In genomic region chr4:141387093-141387784, GRCm38 (mm10) we compare ENCODE assay signal across 9 mouse cellular contexts. TPM values are rescaled to one million over a fixed set of nuclear protein-coding genes. Genes with fewer than 3 reads are reported as not detected.
A peak's percentile ranks its signal among the peaks of the same experiment; 100 is the strongest.
DNase-seq lines count a peak whose midpoint lies in the region; ATAC-seq and TF ChIP-seq lines count a peak whose summit lies in the region.
"Had no signal": no experiment of that assay in that cellular context is flagged by ENCODE, and none has a peak within 500 bp of the region (broad histone marks: within the 10 kb centered on the region; RNA-seq: fewer than 3 reads in every experiment).

No protein-coding gene starts in this region.

- H3K27ac ChIP-seq in heart, adult 2 months = no peak overlapping the region
- H3K27ac ChIP-seq in heart, embryonic 12.5 days (ENCODE audit: poor library complexity, severe bottlenecking) = no peak overlapping the region
- H3K27ac ChIP-seq in midbrain, embryonic 11.5 days (ENCODE audit: low read depth, low read length) = no peak overlapping the region

- WGBS in heart, adult 2 months = 23% methylated on average over 5 of the region's 5 CpGs
- 18% methylated on average over 5 of the region's 5 CpGs for WGBS in heart, embryonic 12.5 days
- WGBS in midbrain, embryonic 11.5 days = 20% methylated on average over 5 of the region's 5 CpGs

- intact Hi-C loops in heart, adult 2 months (cut with DNase I) = loop anchor here (5.0 kb wide), 1 partner anchor 470 kb away; no protein-coding TSS in a partner anchor
- intact Hi-C loops in heart, postnatal 36 days (cut with DNase I) = loop anchor here (2.0 to 10.0 kb wide), 2 partner anchors 190 to 568 kb away; no protein-coding TSS in a partner anchor

- TF ChIP-seq CTCF in heart, adult 2 months (IDR thresholded peaks at IDR 0.05) = peak; percentile 88

- H3K9ac ChIP-seq in heart, adult 2 months (ENCODE audit: low read depth, low read length) = no peak overlapping the region
- no peak overlapping the region for H3K9ac ChIP-seq in heart, embryonic 12.5 days
- no peak overlapping the region for H3K9ac ChIP-seq in midbrain, embryonic 11.5 days (ENCODE audit: low read length)

- H3K9me3 ChIP-seq in heart, embryonic 12.5 days (replicated peaks) = no peaks in the 10 kb centered on the region
- no peaks in the 10 kb centered on the region for H3K9me3 ChIP-seq in midbrain, embryonic 11.5 days (ENCODE audit: control insufficient read depth, low read length)
- H3K9me3 ChIP-seq: megakaryocyte, embryonic 14.5 days had no signal

- no peaks in the 10 kb centered on the region; the same call in 1 of the 2 replicates for H3K4me1 ChIP-seq in heart, adult 2 months (ENCODE audit: control insufficient read depth, insufficient read depth, low read length)
- peaks cover 25% of the 10 kb centered on the region for H3K4me1 ChIP-seq in heart, embryonic 12.5 days (replicated peaks)
- H3K4me1 ChIP-seq in midbrain, embryonic 11.5 days (ENCODE audit: control insufficient read depth, insufficient read depth, low read length) = peaks cover 4% of the 10 kb centered on the region

- TF ChIP-seq EP300 in heart, adult 2 months (IDR thresholded peaks at IDR 0.05; ENCODE audit: insufficient read depth, low read depth, low read length) = 0 out of 2 replicates have a peak, but pooled peaks have one; percentile 36

- peaks cover 2% of the 10 kb centered on the region for H3K27me3 ChIP-seq in heart, adult 2 months (ENCODE audit: control insufficient read depth, insufficient read depth, low read length)
- H3K27me3 ChIP-seq in heart, embryonic 12.5 days (replicated peaks) = peaks cover 44% of the 10 kb centered on the region
- peaks cover 24% of the 10 kb centered on the region for H3K27me3 ChIP-seq in midbrain, embryonic 11.5 days (ENCODE audit: control insufficient read depth, insufficient read depth, low read length)

- no peak for ATAC-seq in heart, embryonic 12.5 days (ENCODE audit: insufficient number of reproducible peaks, low FRiP score)
- peak; percentile 36; the same call in 1 of the 2 replicates for ATAC-seq in midbrain, embryonic 11.5 days (ENCODE audit: low FRiP score)

- no peaks in the 10 kb centered on the region for H3K36me3 ChIP-seq in heart, adult 2 months (ENCODE audit: control insufficient read depth, insufficient read depth, low read length)
- H3K36me3 ChIP-seq in heart, embryonic 12.5 days = no peaks in the 10 kb centered on the region
- no peaks in the 10 kb centered on the region for H3K36me3 ChIP-seq in midbrain, embryonic 11.5 days (ENCODE audit: control insufficient read depth, insufficient read depth, low read length)

- TF ChIP-seq POLR2A in heart, adult 2 months (IDR thresholded peaks at IDR 0.05; ENCODE audit: insufficient read depth, low read depth, low read length) = no peak

- H3K4me2 ChIP-seq in heart, embryonic 12.5 days = no peak overlapping the region
- no peak overlapping the region for H3K4me2 ChIP-seq in midbrain, embryonic 11.5 days

- DNase-seq in heart, adult 2 months = peak; percentile 63 to 81
- peak; percentile 70 for DNase-seq in adrenal gland, adult 2 months
- DNase-seq in embryo, embryonic 9.5 days (ENCODE audit: extremely low spot score) = peak; percentile 75
- peak; percentile 74 to 86 for DNase-seq in heart, postnatal 36 days
- DNase-seq in left cerebral cortex, adult 11 months (ENCODE audit: low spot score) = peak; percentile 37
- peak; percentile 98 for DNase-seq in midbrain, embryonic 11.5 days (ENCODE audit: low spot score, missing footprints)
- DNase-seq in spleen, adult 12 weeks (ENCODE audit: low spot score) = peak; percentile 63

- no peak overlapping the region for H3K4me3 ChIP-seq in heart, adult 2 months
- no peak overlapping the region for H3K4me3 ChIP-seq in heart, embryonic 12.5 days
- H3K4me3 ChIP-seq in midbrain, embryonic 11.5 days (ENCODE audit: low read depth, low read length) = no peak overlapping the region
- H3K4me3 ChIP-seq: megakaryocyte, embryonic 14.5 days had no signal

- no peaks in the 10 kb centered on the region for H3K79me2 ChIP-seq in heart, adult 2 months (replicated peaks; ENCODE audit: control insufficient read depth, insufficient read depth, low read length)

RNA-seq across cellular contexts. Expression of gene Clcnka, which starts 11.3 kb away (rescaled TPM):
- not detected for total RNA-seq in heart, adult 2 months (2021)
- polyA plus RNA-seq in heart, adult 2 months (2012; rRNA removed) = 0.04 TPM in 1 of 2 replicates, not detected in the other
- polyA plus RNA-seq in heart, embryonic 12.5 days (2016; fragmentation: Nextera tagmentation; extraction: Ambion mirVana) = 0.06 and 0.15 TPM in 2 replicates
- not detected for total RNA-seq in adrenal gland, adult 2 months (2021)
- 0.04 and 0.07 TPM in 2 replicates for polyA plus RNA-seq in adrenal gland, adult 2 months (2012; rRNA removed)
- total RNA-seq in heart, postnatal 36 days (2021) = not detected
- not detected in 2 replicates for polyA plus RNA-seq in midbrain, embryonic 11.5 days (2014; fragmentation: Nextera tagmentation; extraction: Ambion mirVana)

RNA-seq across cellular contexts. Expression of gene Fam131c, which starts 19.2 kb away (rescaled TPM):
- 1 to 10 TPM; 2.0 to 2.2 TPM for total RNA-seq in heart, adult 2 months (2021)
- polyA plus RNA-seq in heart, adult 2 months (2012; rRNA removed) = 0.29 and 2.9 TPM in 2 replicates
- 0.93 and 1.1 TPM in 2 replicates for polyA plus RNA-seq in heart, embryonic 12.5 days (2016; fragmentation: Nextera tagmentation; extraction: Ambion mirVana)
- total RNA-seq in adrenal gland, adult 2 months (2021) = 1 to 10 TPM in 1 of 2 experiments, under 1 TPM in 1; 0.86 to 4.5 TPM
- 3.1 and 9.5 TPM in 2 replicates for polyA plus RNA-seq in adrenal gland, adult 2 months (2012; rRNA removed)
- 1 to 10 TPM; 1.6 to 1.7 TPM for total RNA-seq in heart, postnatal 36 days (2021)
- 2.2 and 2.9 TPM in 2 replicates for polyA plus RNA-seq in midbrain, embryonic 11.5 days (2014; fragmentation: Nextera tagmentation; extraction: Ambion mirVana)

RNA-seq across cellular contexts. Expression of gene Clcnkb, which starts 28.6 kb away (rescaled TPM):
- total RNA-seq in heart, adult 2 months (2021) = under 1 TPM; 0.43 to 0.57 TPM
- 2.1 and 4.6 TPM in 2 replicates for polyA plus RNA-seq in heart, adult 2 months (2012; rRNA removed)
- 0.78 and 1.2 TPM in 2 replicates for polyA plus RNA-seq in heart, embryonic 12.5 days (2016; fragmentation: Nextera tagmentation; extraction: Ambion mirVana)
- not detected for total RNA-seq in adrenal gland, adult 2 months (2021)
- not detected in 2 replicates for polyA plus RNA-seq in adrenal gland, adult 2 months (2012; rRNA removed)
- total RNA-seq in heart, postnatal 36 days (2021) = 1 to 10 TPM in 1 of 2 experiments, under 1 TPM in 1; 0.38 to 1.0 TPM
- polyA plus RNA-seq in midbrain, embryonic 11.5 days (2014; fragmentation: Nextera tagmentation; extraction: Ambion mirVana) = not detected in 2 replicates

RNA-seq across cellular contexts. Expression of gene Hspb7, which starts 33.3 kb away (rescaled TPM):
- total RNA-seq in heart, adult 2 months (2021) = 1,000 to 10,000 TPM; 1,066 to 1,498 TPM
- polyA plus RNA-seq in heart, adult 2 months (2012; rRNA removed) = 973 and 1,028 TPM in 2 replicates
- 186 and 208 TPM in 2 replicates for polyA plus RNA-seq in heart, embryonic 12.5 days (2016; fragmentation: Nextera tagmentation; extraction: Ambion mirVana)
- 1 to 10 TPM in 1 of 2 experiments, under 1 TPM in 1; 0.26 to 1.1 TPM for total RNA-seq in adrenal gland, adult 2 months (2021)
- 1.1 and 1.2 TPM in 2 replicates for polyA plus RNA-seq in adrenal gland, adult 2 months (2012; rRNA removed)
- 1,000 to 10,000 TPM; 1,173 to 1,191 TPM for total RNA-seq in heart, postnatal 36 days (2021)
- polyA plus RNA-seq in midbrain, embryonic 11.5 days (2014; fragmentation: Nextera tagmentation; extraction: Ambion mirVana) = not detected in 2 replicates

RNA-seq across cellular contexts. Expression of gene Srarp, which starts 48.7 kb away (rescaled TPM):
- 1 to 10 TPM; 1.6 to 2.2 TPM for total RNA-seq in heart, adult 2 months (2021)
- polyA plus RNA-seq in heart, adult 2 months (2012; rRNA removed) = 0.94 and 2.4 TPM in 2 replicates
- not detected in 2 replicates for polyA plus RNA-seq in heart, embryonic 12.5 days (2016; fragmentation: Nextera tagmentation; extraction: Ambion mirVana)
- under 1 TPM; 0.32 to 0.55 TPM for total RNA-seq in adrenal gland, adult 2 months (2021)
- polyA plus RNA-seq in adrenal gland, adult 2 months (2012; rRNA removed) = 0.22 TPM in 1 of 2 replicates, not detected in the other
- 1 to 10 TPM in 1 of 2 experiments, under 1 TPM in 1; 0.67 to 1.6 TPM for total RNA-seq in heart, postnatal 36 days (2021)
- polyA plus RNA-seq in midbrain, embryonic 11.5 days (2014; fragmentation: Nextera tagmentation; extraction: Ambion mirVana) = not detected in 2 replicates

Comparison
In these comparisons a context has a peak if more than half of its experiments do, and no peak if none do; other contexts are left out.
1. DNase-seq: peak in every context shown above with its lines; median percentile 98 in midbrain, embryonic 11.5 days; 80 in heart, postnatal 36 days; 75 in embryo, embryonic 9.5 days; 72 in heart, adult 2 months; 70 in adrenal gland, adult 2 months; 63 in spleen, adult 12 weeks; 37 in left cerebral cortex, adult 11 months.